12 mouse cellular contexts compared by ENCODE assay signal in the genomic region with DNA sequence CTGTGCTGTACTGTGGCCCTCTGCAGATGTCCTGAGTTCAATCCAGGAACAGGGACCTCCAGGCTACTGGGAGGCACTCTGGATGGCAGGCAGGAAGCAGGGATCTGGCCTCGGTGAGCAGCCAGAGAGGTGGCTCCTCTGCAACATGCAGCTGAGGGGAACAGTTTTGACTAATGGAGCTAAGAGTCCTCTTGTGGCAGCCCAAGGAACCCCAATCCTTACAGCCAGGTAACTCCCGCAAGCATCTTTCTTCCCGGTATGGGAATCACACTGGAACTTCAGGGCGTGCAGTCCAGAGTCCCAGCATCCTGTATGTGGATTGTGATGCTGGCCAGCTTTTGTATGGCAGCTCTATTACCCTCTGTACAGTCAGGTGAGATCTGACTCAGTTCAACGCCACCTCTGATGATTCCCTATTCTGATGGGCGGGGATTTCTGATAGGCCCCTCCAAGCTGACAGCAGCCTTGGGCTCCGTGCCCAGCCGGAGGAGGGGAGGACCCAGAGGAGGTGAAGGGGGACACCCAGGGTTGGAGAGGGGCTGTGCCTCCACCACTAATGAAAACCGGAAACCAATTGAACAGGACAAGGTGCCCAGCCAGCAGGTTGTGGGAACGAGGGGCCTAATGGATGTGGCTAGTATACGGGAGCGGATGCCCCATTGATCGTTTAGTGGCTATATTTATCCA. TPM values are rescaled to one million over a fixed set of nuclear protein-coding genes. Genes with fewer than 3 reads are reported as not detected.
DNase-seq lines count a peak whose midpoint lies in the region; ATAC-seq and TF ChIP-seq lines count a peak whose summit lies in the region.
"Had no signal": no experiment of that assay in that cellular context is flagged by ENCODE, and none has a peak within 500 bp of the region (broad histone marks: within the 10 kb centered on the region; RNA-seq: fewer than 3 reads in every experiment).

No protein-coding gene starts in this region.

- no peak overlapping the region for H3K4me3 ChIP-seq in forebrain, postnatal 0 days (ENCODE audit: low read depth, low read length)
- no peak overlapping the region for H3K4me3 ChIP-seq in forebrain, embryonic 15.5 days
- no peak overlapping the region for H3K4me3 ChIP-seq in hindbrain, embryonic 10.5 days
- no peak overlapping the region for H3K4me3 ChIP-seq in hindbrain, embryonic 12.5 days
- H3K4me3 ChIP-seq in midbrain, embryonic 10.5 days: no peak overlapping the region
- no peak overlapping the region for H3K4me3 ChIP-seq in midbrain, embryonic 14.5 days (replicated peaks; ENCODE audit: low read depth, low read length)
- no peak overlapping the region for H3K4me3 ChIP-seq in stomach, embryonic 15.5 days (replicated peaks)
- H3K4me3 ChIP-seq: liver, embryonic 15.5 days had no signal

- no peaks in the 10 kb centered on the region for H3K9me3 ChIP-seq in forebrain, postnatal 0 days (ENCODE audit: low read length)
- no peaks in the 10 kb centered on the region for H3K9me3 ChIP-seq in forebrain, embryonic 15.5 days
- no peaks in the 10 kb centered on the region for H3K9me3 ChIP-seq in hindbrain, embryonic 10.5 days
- no peaks in the 10 kb centered on the region for H3K9me3 ChIP-seq in hindbrain, embryonic 12.5 days (replicated peaks)
- no peaks in the 10 kb centered on the region for H3K9me3 ChIP-seq in midbrain, embryonic 10.5 days (replicated peaks)
- no peaks in the 10 kb centered on the region for H3K9me3 ChIP-seq in midbrain, embryonic 14.5 days (ENCODE audit: control insufficient read depth, low read length)
- no peaks in the 10 kb centered on the region for H3K9me3 ChIP-seq in stomach, embryonic 15.5 days
- H3K9me3 ChIP-seq: liver, embryonic 15.5 days had no signal

- H3K9ac ChIP-seq in forebrain, postnatal 0 days: no peak overlapping the region
- no peak overlapping the region for H3K9ac ChIP-seq in forebrain, embryonic 15.5 days (replicated peaks)
- H3K9ac ChIP-seq in hindbrain, embryonic 12.5 days: no peak overlapping the region
- H3K9ac ChIP-seq in midbrain, embryonic 14.5 days (replicated peaks; ENCODE audit: low read length): no peak overlapping the region
- H3K9ac ChIP-seq in stomach, embryonic 15.5 days: no peak overlapping the region
- H3K9ac ChIP-seq: liver, embryonic 15.5 days had no signal

- H3K27ac ChIP-seq in forebrain, postnatal 0 days (ENCODE audit: low read depth, low read length): no peak overlapping the region
- H3K27ac ChIP-seq in forebrain, embryonic 15.5 days (replicated peaks): no peak overlapping the region
- H3K27ac ChIP-seq in hindbrain, embryonic 10.5 days: peak overlapping the region; percentile 64; the same call in 1 of the 2 replicates
- no peak overlapping the region for H3K27ac ChIP-seq in hindbrain, embryonic 12.5 days
- H3K27ac ChIP-seq in midbrain, embryonic 10.5 days (replicated peaks): peak overlapping the region; percentile 55; the same call in 1 of the 2 replicates
- no peak overlapping the region for H3K27ac ChIP-seq in midbrain, embryonic 14.5 days (replicated peaks; ENCODE audit: low read depth, low read length)
- peak overlapping the region; percentile 72 for H3K27ac ChIP-seq in stomach, embryonic 15.5 days
- H3K27ac ChIP-seq: liver, embryonic 15.5 days had no signal

- no peaks in the 10 kb centered on the region for H3K36me3 ChIP-seq in forebrain, postnatal 0 days (ENCODE audit: insufficient read depth)
- H3K36me3 ChIP-seq in forebrain, embryonic 15.5 days: no peaks in the 10 kb centered on the region
- no peaks in the 10 kb centered on the region for H3K36me3 ChIP-seq in hindbrain, embryonic 10.5 days
- H3K36me3 ChIP-seq in hindbrain, embryonic 12.5 days: no peaks in the 10 kb centered on the region
- H3K36me3 ChIP-seq in midbrain, embryonic 10.5 days: no peaks in the 10 kb centered on the region
- H3K36me3 ChIP-seq in midbrain, embryonic 14.5 days (ENCODE audit: control insufficient read depth, insufficient read depth, low read length): no peaks in the 10 kb centered on the region
- no peaks in the 10 kb centered on the region for H3K36me3 ChIP-seq in stomach, embryonic 15.5 days
- H3K36me3 ChIP-seq: liver, embryonic 15.5 days had no signal

- ATAC-seq in forebrain, postnatal 0 days: no peak; the same call in 1 of the 2 replicates
- no peak for ATAC-seq in forebrain, embryonic 15.5 days (replicated peaks)
- no peak for ATAC-seq in hindbrain, embryonic 12.5 days (ENCODE audit: low FRiP score)
- no peak for ATAC-seq in midbrain, embryonic 14.5 days (ENCODE audit: low FRiP score, low TSS enrichment)
- ATAC-seq in stomach, embryonic 15.5 days (ENCODE audit: insufficient read depth, low FRiP score, low read depth): no peak; the same call in 1 of the 2 replicates

- 56% methylated on average over 13 of the region's 13 CpGs for WGBS in forebrain, postnatal 0 days
- WGBS in forebrain, embryonic 15.5 days: 56% methylated on average over 13 of the region's 13 CpGs
- WGBS in hindbrain, embryonic 10.5 days: 74% methylated on average over 13 of the region's 13 CpGs
- 66% methylated on average over 13 of the region's 13 CpGs for WGBS in hindbrain, embryonic 12.5 days
- 81% methylated on average over 13 of the region's 13 CpGs for WGBS in midbrain, embryonic 10.5 days
- WGBS in midbrain, embryonic 14.5 days: 62% methylated on average over 13 of the region's 13 CpGs
- WGBS in stomach, embryonic 15.5 days: 69% methylated on average over 13 of the region's 13 CpGs

- H3K4me2 ChIP-seq in forebrain, postnatal 0 days (ENCODE audit: low read depth): no peak overlapping the region
- H3K4me2 ChIP-seq in forebrain, embryonic 15.5 days (replicated peaks): no peak overlapping the region
- no peak overlapping the region for H3K4me2 ChIP-seq in hindbrain, embryonic 12.5 days (replicated peaks)
- no peak overlapping the region for H3K4me2 ChIP-seq in midbrain, embryonic 14.5 days (ENCODE audit: low read length)
- H3K4me2 ChIP-seq in stomach, embryonic 15.5 days: no peak overlapping the region
- H3K4me2 ChIP-seq: liver, embryonic 15.5 days had no signal

- TF ChIP-seq CTCF in forebrain, postnatal 0 days (IDR thresholded peaks at IDR 0.05; ENCODE audit: low read depth): peak; percentile 60

- peaks cover 23% of the 10 kb centered on the region for H3K4me1 ChIP-seq in forebrain, postnatal 0 days (ENCODE audit: insufficient read depth)
- H3K4me1 ChIP-seq in forebrain, embryonic 15.5 days: peaks cover 61% of the 10 kb centered on the region
- H3K4me1 ChIP-seq in hindbrain, embryonic 10.5 days (replicated peaks): peaks cover 87% of the 10 kb centered on the region
- H3K4me1 ChIP-seq in hindbrain, embryonic 12.5 days: peaks cover 60% of the 10 kb centered on the region
- peaks cover 79% of the 10 kb centered on the region for H3K4me1 ChIP-seq in midbrain, embryonic 10.5 days
- H3K4me1 ChIP-seq in midbrain, embryonic 14.5 days (ENCODE audit: control insufficient read depth, insufficient read depth, low read length): peaks cover 24% of the 10 kb centered on the region
- peaks cover 25% of the 10 kb centered on the region; the same call in 1 of the 2 replicates for H3K4me1 ChIP-seq in stomach, embryonic 15.5 days
- H3K4me1 ChIP-seq: liver, embryonic 15.5 days had no signal

- no peak for DNase-seq in forebrain, postnatal 0 days
- DNase-seq in hindbrain, embryonic 10.5 days (ENCODE audit: low spot score): no peak
- no peak for DNase-seq in midbrain, embryonic 10.5 days (ENCODE audit: low spot score)
- no peak for DNase-seq in midbrain, embryonic 14.5 days
- DNase-seq in left cerebral cortex, adult 18-20 months (ENCODE audit: low spot score in 2 of 2): no peak
- DNase-seq: adrenal gland, postnatal 10 days; cerebellum, postnatal 10 days; thymus, adult 18-20 months had no signal

- no peaks in the 10 kb centered on the region for H3K27me3 ChIP-seq in forebrain, postnatal 0 days (ENCODE audit: insufficient read depth, low read length)
- H3K27me3 ChIP-seq in forebrain, embryonic 15.5 days: peaks cover 20% of the 10 kb centered on the region; the same call in 1 of the 2 replicates
- H3K27me3 ChIP-seq in hindbrain, embryonic 10.5 days (ENCODE audit: insufficient read depth, poor library complexity, severe bottlenecking): peaks cover 95% of the 10 kb centered on the region
- H3K27me3 ChIP-seq in hindbrain, embryonic 12.5 days: peaks cover 76% of the 10 kb centered on the region
- H3K27me3 ChIP-seq in midbrain, embryonic 10.5 days (ENCODE audit: low read depth, poor library complexity, severe bottlenecking): peaks cover 94% of the 10 kb centered on the region
- H3K27me3 ChIP-seq in midbrain, embryonic 14.5 days (ENCODE audit: control insufficient read depth, insufficient read depth, low read length): peaks cover 40% of the 10 kb centered on the region
- peaks cover 16% of the 10 kb centered on the region; the same call in 1 of the 2 replicates for H3K27me3 ChIP-seq in stomach, embryonic 15.5 days (replicated peaks)

RNA-seq across cellular contexts. Expression of a gene that starts 53.3 kb away (rescaled TPM):
- total RNA-seq in forebrain, postnatal 0 days (2014; rRNA removed): 1.2 and 3.1 TPM in 2 replicates
- 0.65 and 1.1 TPM in 2 replicates for polyA plus RNA-seq in forebrain, postnatal 0 days (2015; fragmentation: Nextera tagmentation; extraction: Ambion mirVana)
- 0.68 and 1.1 TPM in 2 replicates for polyA plus RNA-seq in forebrain, embryonic 15.5 days (2015; fragmentation: Nextera tagmentation; extraction: Ambion mirVana)
- 13.8 and 14.4 TPM in 2 replicates for polyA plus RNA-seq in hindbrain, embryonic 10.5 days (2016; fragmentation: Nextera tagmentation; extraction: Ambion mirVana)
- polyA plus RNA-seq in hindbrain, embryonic 12.5 days (2016; fragmentation: Nextera tagmentation; extraction: Ambion mirVana): 7.1 and 8.9 TPM in 2 replicates
- 2.9 and 6.3 TPM in 2 replicates for polyA plus RNA-seq in midbrain, embryonic 10.5 days (2016; fragmentation: Nextera tagmentation; extraction: Ambion mirVana)
- polyA plus RNA-seq in midbrain, embryonic 14.5 days (2014; fragmentation: Nextera tagmentation; extraction: Ambion mirVana): 2.1 and 3.1 TPM in 2 replicates
- polyA plus RNA-seq in stomach, embryonic 15.5 days (2015; fragmentation: Nextera tagmentation; extraction: Ambion mirVana): 8.9 and 10.2 TPM in 2 replicates
- total RNA-seq in left cerebral cortex, adult 18-20 months (2021): 1 to 10 TPM; 1.2 to 1.4 TPM

Comparison
In these comparisons a context has a peak if more than half of its experiments do, and no peak if none do; other contexts are left out.
1. H3K27ac ChIP-seq: peak in hindbrain, embryonic 10.5 days (single experiment), midbrain, embryonic 10.5 days (single experiment) and stomach, embryonic 15.5 days (single experiment); none in forebrain, postnatal 0 days (single experiment), forebrain, embryonic 15.5 days (single experiment), hindbrain, embryonic 12.5 days (single experiment) and midbrain, embryonic 14.5 days (single experiment).